Mouse (Mus musculus) small intestine, adult 2 months (tissue): ENCODE measurements around the gene Aire. TPM values are rescaled to one million over a fixed set of nuclear protein-coding genes. Genes with fewer than 3 reads are reported as not detected.
"Not testable (repeated sequence)": the region's sequence is repeated elsewhere in the genome, so short reads cannot be mapped to it uniquely, and the experiment has no call there.

Source experiments
- H3K27ac ChIP-seq: fragments of 200-500 bp; 2 replicates; pipeline ENCODE4 v1.5.1; 2012; ENCODE audit warnings: low read depth, low read length, control low read depth, inconsistent platforms; ENCODE audit not compliant: insufficient read depth
- H3K27me3 ChIP-seq: fragments of 200-500 bp; 2 replicates; pipeline ENCODE4 v1.6.1; 2012; ENCODE audit warnings: mild to moderate bottlenecking, moderate library complexity, low read length, inconsistent platforms; ENCODE audit not compliant: control insufficient read depth, insufficient read depth
- H3K36me3 ChIP-seq: fragments of 200-500 bp; 2 replicates; pipeline ENCODE4 v1.6.1; 2012; ENCODE audit warnings: mild to moderate bottlenecking, low read length, control low read depth, inconsistent platforms; ENCODE audit not compliant: control insufficient read depth, insufficient read depth
- H3K4me1 ChIP-seq: fragments of 200-500 bp; 2 replicates; pipeline ENCODE4 v1.6.1; 2012; ENCODE audit warnings: low read length, inconsistent platforms, mixed read lengths; ENCODE audit not compliant: control insufficient read depth, insufficient read depth, insufficient read length
- H3K4me3 ChIP-seq: fragments of 200-500 bp; 2 replicates; pipeline ENCODE4 v1.5.1; 2012; ENCODE audit warnings: low read depth, mild to moderate bottlenecking, control low read depth, inconsistent platforms, low read length, moderate library complexity
- CTCF ChIP-seq: fragments of 200-500 bp; IDR thresholded peaks from 2 replicates; pipeline ENCODE4 v1.5.1; 2012; ENCODE audit warnings: low read depth, mild to moderate bottlenecking, control low read depth, inconsistent platforms, low read length, moderate library complexity, mixed read lengths; ENCODE audit not compliant: insufficient replicate concordance, insufficient read length; ENCODE audit errors: extremely low read depth
- POLR2A ChIP-seq: fragments of 200-500 bp; IDR thresholded peaks from 2 replicates; pipeline ENCODE4 v1.6.1; 2012; ENCODE audit warnings: low read depth, mild to moderate bottlenecking, control low read depth, inconsistent platforms, low read length, moderate library complexity
- WGBS: fragments of 180-500 bp; shearing (Covaris S2); methylation state at CpG from one replicate; pipeline ENCODE4 v1.1.7; 2018; 5-methylcytosine and 5-hydroxymethylcytosine counted together
- polyA plus RNA-seq: library from polyadenylated mRNA; depleted of rRNA; stranded (reverse); fragments of >200 nt; gene quantifications from 2 replicates; pipeline ENCODE4 v1.2.3, GENCODE M21; 2012

Gene Aire
- polyA plus RNA-seq, 1 experiment: 0.34 TPM

DNA sequence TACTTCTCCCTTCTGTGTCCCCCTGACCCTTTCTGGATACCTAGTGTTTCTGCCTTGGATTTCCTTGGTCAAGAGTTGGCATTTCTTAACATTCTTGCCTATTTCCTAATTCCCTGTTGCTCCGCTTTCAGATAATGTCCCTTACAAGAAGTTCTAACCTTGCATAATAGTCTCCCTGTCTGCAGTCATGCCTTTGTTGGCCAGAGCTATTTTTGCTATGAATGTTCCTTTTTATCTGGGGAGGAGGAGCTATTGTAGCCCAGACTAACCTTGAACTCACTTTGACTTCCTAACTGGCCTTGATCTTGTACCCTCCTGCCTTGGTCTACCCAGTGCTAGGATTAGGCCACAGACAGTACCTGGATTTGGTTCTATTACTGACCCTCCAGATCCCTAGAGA lies 27.9 kb downstream of the Aire start:
- TF ChIP-seq CTCF (no peak), POLR2A (no peak)
- WGBS: 96% methylated on average over 1 of the region's 1 CpGs
- Histone ChIP-seq H3K4me1 (0 out of 2 replicates have a peak, but pooled peaks cover 3% of the 10 kb centered on the region), H3K27ac (no peak overlapping the region), H3K4me3 (no peak overlapping the region), H3K36me3 (no peaks in the 10 kb centered on the region), H3K27me3 (no peaks in the 10 kb centered on the region)

DNA sequence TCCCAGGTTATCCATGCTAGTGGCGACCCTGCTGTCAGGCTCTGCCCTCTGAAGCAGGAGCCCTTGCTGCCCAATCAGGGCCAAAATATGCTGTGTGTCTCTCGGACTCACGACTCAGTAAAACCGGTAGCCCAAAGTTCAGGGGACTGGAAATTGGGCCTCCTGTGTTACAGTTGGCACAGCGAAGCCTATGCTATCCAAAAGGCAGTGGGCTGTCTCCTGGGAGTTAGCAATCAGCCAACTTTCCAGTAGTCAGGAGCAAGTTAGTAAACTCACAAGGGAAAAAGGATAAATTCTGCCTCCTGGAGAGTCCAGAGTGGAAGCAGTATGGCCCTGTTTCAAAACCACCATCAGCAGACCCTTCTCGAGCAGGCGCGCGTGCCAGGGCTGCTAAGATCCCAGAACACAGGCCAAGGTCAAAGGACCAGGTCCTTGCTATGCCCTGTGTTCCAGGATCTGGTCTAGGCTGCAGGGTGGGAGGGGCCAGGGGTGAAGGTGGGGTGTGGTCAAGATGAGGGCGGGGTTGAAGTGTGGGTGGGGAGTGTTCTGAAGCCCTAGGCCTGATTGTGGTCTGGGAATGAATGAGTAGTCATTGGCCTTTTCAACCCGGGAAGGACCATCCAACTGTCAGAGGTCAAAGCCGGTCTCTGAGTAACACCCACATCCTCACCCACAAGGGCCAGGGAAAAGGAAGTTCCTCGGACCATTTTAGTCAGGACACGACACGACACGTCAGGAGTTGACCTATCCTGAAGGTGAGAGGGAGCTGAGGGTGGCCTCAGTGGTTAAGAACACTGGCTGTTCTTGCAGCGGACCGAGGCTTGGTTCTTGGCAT lies 30.5 kb downstream of the Aire start:
- Histone ChIP-seq H3K4me3 (no peak overlapping the region), H3K27ac (no peak overlapping the region), H3K4me1 (peaks cover 8% of the 10 kb centered on the region), H3K27me3 (no peaks in the 10 kb centered on the region), H3K36me3 (no peaks in the 10 kb centered on the region)
- TF ChIP-seq POLR2A (no peak), CTCF (no peak)
- 93% methylated on average over 18 of the region's 18 CpGs for WGBS

DNA sequence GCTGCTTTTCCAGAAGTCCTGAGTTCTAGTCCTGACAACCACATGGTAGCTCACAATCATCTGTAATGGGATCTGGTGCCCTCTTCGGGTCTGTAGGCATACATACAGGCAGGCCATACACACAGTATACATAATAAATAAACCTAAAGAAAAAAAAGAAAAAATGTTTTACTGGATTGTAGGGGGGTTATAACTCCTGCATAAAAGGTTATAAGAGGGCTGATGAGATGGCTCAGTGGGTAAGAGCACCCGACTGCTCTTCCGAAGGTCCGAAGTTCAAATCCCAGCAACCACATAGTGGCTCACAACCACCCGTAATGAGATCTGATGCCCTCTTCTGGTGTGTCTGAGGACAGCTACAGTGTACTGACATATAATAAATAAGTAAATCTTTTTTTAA lies 32.3 kb downstream of the Aire start:
- H3K4me3 ChIP-seq, H3K4me1 ChIP-seq, H3K36me3 ChIP-seq, H3K27ac ChIP-seq, H3K27me3 ChIP-seq: not testable (repeated sequence)
- 89% methylated on average over 5 of the region's 5 CpGs for WGBS

DNA sequence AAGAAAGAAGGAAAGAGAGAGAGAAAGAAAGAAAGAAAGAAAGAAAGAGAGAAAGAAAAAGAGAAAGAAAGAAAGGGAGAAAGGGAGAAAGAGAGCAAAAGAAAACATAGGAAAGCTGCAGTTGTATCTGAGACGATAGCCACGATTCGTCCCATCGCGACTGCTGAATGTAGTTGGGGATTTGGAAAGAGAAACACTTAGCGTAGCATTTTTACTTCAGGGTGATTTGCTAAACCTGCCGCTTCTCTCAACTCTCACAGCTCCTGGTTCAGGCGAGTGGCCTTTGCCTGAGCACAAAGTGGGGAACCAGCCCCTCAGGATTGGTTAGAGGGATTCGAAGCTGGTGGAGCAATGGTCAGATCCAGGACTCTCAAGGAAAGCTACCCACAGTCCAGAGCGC lies 33.1 kb downstream of the Aire start:
- Histone ChIP-seq H3K27me3 (no peaks in the 10 kb centered on the region), H3K4me3 (peak overlapping the region; percentile 31), H3K36me3 (no peaks in the 10 kb centered on the region), H3K27ac (no peak overlapping the region), H3K4me1 (peaks cover 11% of the 10 kb centered on the region)
- TF ChIP-seq POLR2A: no peak
- no peak for TF ChIP-seq CTCF
- WGBS: 7% methylated on average over 10 of the region's 10 CpGs

DNA sequence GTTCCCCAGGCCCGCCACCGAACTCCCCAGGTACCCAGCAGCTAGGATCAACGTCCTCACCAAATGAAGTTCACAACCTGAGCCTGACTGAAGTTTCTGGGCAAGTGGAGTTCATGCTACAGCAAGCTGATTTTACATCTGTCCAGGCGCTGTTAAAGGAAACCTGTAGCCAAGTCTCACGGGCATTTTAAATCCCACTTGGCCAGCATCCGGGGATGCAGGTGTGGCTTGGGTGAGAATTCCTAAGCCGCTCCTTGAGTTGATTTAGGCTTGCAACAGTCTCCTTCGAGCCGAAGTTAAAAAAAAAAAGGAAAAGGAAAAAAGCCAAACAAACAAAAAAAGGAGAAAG lies 33.5 kb downstream of the Aire start, which contains the start of gene Pfkl:
TSS of gene Pfkl (minus strand) at position 139 of the 349 bp plus-strand sequence.
- TF ChIP-seq CTCF (no peak), POLR2A (no peak)
- H3K36me3 ChIP-seq: no peaks in the 10 kb centered on the region
- WGBS: 0% methylated on average over 9 of the region's 9 CpGs
- H3K27me3 ChIP-seq: no peaks in the 10 kb centered on the region
- H3K27ac ChIP-seq: peak within 1 kb of the TSS; percentile 99
- H3K4me3 ChIP-seq: peak within 1 kb of the TSS; percentile 88
- H3K4me1 ChIP-seq: peaks cover 14% of the 10 kb centered on the region

DNA sequence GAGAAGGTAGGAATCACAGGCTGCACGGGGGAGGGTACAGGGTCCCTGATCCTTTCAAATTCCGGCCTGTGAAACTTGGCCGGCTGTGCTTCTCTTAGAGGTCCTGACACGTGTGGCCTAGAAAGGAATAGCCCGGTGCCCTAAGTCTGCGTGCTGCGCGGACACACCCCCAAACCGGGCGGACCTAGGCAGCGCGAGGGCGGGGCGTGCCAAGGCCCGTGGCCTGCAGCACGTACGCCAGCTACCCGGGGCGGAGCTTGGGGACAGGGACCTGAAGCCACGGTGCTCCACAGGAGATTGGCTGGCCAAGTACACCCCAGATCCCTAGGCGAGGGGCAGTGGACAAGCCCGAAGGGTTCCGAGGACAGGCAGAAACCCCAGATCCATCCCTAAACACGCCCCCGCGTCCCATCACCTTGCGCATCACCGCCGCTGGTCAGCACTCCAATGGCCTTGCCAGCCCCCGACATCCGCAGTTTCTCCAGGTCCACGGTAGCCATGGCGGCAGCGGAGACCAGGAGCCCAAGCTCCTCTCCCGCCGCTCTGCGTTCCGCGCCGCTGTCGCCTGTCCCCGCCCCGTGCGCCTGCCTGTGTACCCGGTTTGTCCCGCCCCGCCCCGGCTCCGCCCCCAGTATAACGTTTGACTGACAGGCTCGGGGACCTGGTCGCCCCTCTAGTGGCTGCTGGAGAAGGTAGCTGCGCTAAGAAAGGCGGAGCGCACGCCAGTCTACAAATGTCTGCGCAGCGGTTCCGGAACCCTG lies 34.0 kb downstream of the Aire start:
- under 1% methylated on average over 59 of the region's 59 CpGs for WGBS
- peak; percentile 63; the same call in 1 of the 2 replicates for TF ChIP-seq POLR2A
- peak; percentile 28; the same call in 1 of the 2 replicates for TF ChIP-seq CTCF
- peak overlapping the region; percentile 99 for H3K27ac ChIP-seq

DNA sequence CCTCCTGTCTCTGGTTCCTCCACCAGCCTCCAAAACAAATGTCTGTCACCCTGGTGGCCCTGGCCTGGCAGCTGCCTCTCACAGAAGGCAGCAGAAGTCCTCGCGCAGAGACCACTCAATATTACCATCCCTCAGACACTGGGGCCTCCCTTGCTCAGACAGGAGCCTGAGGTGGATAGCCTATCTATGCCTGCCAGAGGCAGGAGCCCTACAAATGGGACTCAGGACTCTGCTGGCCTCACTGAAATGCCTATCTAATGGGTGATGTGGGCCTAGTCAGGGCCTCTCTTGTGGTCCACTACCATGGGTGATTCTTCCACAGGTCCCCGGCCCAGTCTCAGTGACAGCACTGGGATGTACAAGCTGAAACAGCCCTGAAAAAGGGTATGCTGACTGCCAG lies 35.2 kb downstream of the Aire start:
- 83% methylated on average over 3 of the region's 3 CpGs for WGBS
- no peak for TF ChIP-seq CTCF
- TF ChIP-seq POLR2A: no peak

More for the DNA sequence above, 34.0 kb downstream of the Aire start:
- Histone ChIP-seq H3K4me3 (peak overlapping the region; percentile 88), H3K36me3 (no peaks in the 10 kb centered on the region), H3K27me3 (no peaks in the 10 kb centered on the region), H3K4me1 (peaks cover 18% of the 10 kb centered on the region)

More for the DNA sequence above, 35.2 kb downstream of the Aire start:
- H3K4me1 ChIP-seq: peaks cover 20% of the 10 kb centered on the region
- H3K4me3 ChIP-seq: no peak overlapping the region
- H3K27me3 ChIP-seq: no peaks in the 10 kb centered on the region
- H3K36me3 ChIP-seq: no peaks in the 10 kb centered on the region
- H3K27ac ChIP-seq: no peak overlapping the region
